Mouse (Mus musculus) ES-Bruce4 (cell line): ENCODE results near the gene Mtfr1l.

Experiments
- CTCF ChIP-seq: IDR thresholded peaks from one replicate; pipeline ENCODE4 v1.8.1; 2011; ENCODE audit warnings: low read depth, low read length
- EP300 ChIP-seq: IDR thresholded peaks from 2 replicates; pipeline ENCODE4 v1.6.1; 2011; ENCODE audit warnings: low read depth, low read length; ENCODE audit not compliant: insufficient read depth
- POLR2A ChIP-seq: IDR thresholded peaks from one replicate; pipeline ENCODE4 v1.8.1; 2011; ENCODE audit warnings: low read length; ENCODE audit not compliant: insufficient read depth

- TF ChIP-seq CTCF (no peak), EP300 (no peak), POLR2A (no peak)
Observed at GRCm38 (mm10) chr4:134572449-134573300, 37.5 kb upstream of the Mtfr1l start.
